Mouse (Mus musculus): ENCODE measurements at regions not wholly inside any gene's neighbourhood (a gene's known extent, or its start where the extent isn't known, plus 50 kb on each side); places are given as distances from the start of the nearest gene placed in this dataset.
"Not testable (repeated sequence)": the region's sequence is repeated elsewhere in the genome, so short reads cannot be mapped to it uniquely, and the experiment has no call there.

DNA sequence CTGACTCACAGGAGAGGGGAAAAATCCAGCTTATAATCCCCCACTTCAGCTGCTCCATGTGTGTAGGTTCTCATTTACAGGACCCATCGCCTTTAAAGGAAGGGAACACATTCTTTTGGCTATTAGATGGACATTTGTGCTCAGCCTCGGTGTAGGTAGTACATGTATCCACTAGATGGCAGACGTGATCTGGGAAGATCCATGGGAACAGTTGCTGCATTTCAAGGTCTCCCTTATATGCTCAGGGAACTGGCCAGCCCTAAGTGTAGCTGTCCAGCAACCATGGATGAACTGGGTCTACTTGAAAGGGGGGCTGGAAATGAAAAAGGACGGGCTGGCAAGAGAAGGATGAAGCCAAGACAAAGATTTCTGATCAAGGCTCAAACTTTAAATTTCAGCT is 124.0 kb downstream of the Akain1 start:
- ATAC-seq (ENCODE audit: insufficient read depth, low FRiP score): peak; percentile 56; the same call in 1 of the 2 replicates
- Histone ChIP-seq H3K9ac (ENCODE audit: low read length) (no peak overlapping the region), H3K9me3 (replicated peaks; ENCODE audit: control insufficient read depth, low read length) (no peaks in the 10 kb centered on the region), H3K4me1 (ENCODE audit: control insufficient read depth, insufficient read depth, low read length) (no peaks in the 10 kb centered on the region), H3K27me3 (ENCODE audit: control insufficient read depth, insufficient read depth, low read length) (no peaks in the 10 kb centered on the region), H3K27ac (ENCODE audit: low read length) (no peak overlapping the region), H3K4me2 (ENCODE audit: low read depth, low read length) (no peak overlapping the region), H3K4me3 (replicated peaks; ENCODE audit: low read length) (no peak overlapping the region), H3K36me3 (ENCODE audit: control insufficient read depth, insufficient read depth, low read length) (no peaks in the 10 kb centered on the region)
- 16% methylated on average over 4 of the region's 4 CpGs for WGBS

- WGBS: 57% methylated on average over 8 of the region's 8 CpGs
- not testable (repeated sequence) for H3K9ac ChIP-seq (ENCODE audit: low read length); H3K9me3 ChIP-seq (replicated peaks; ENCODE audit: control insufficient read depth, low read length); H3K27me3 ChIP-seq (ENCODE audit: control insufficient read depth, insufficient read depth, low read length); H3K4me3 ChIP-seq (replicated peaks; ENCODE audit: low read length); ATAC-seq (ENCODE audit: insufficient read depth, low FRiP score); H3K27ac ChIP-seq (ENCODE audit: low read length); H3K4me1 ChIP-seq (ENCODE audit: control insufficient read depth, insufficient read depth, low read length); H3K36me3 ChIP-seq (ENCODE audit: control insufficient read depth, insufficient read depth, low read length); H3K4me2 ChIP-seq (ENCODE audit: low read depth, low read length)
Observed at GRCm38 (mm10) chr17:69571070-69571669, 132.0 kb downstream of the Akain1 start.

GRCm38 (mm10) chr17:69590553-69590952 is 151.4 kb downstream of the Akain1 start:
- Histone ChIP-seq H3K9me3 (replicated peaks; ENCODE audit: control insufficient read depth, low read length) (no peaks in the 10 kb centered on the region), H3K36me3 (ENCODE audit: control insufficient read depth, insufficient read depth, low read length) (no peaks in the 10 kb centered on the region), H3K4me1 (ENCODE audit: control insufficient read depth, insufficient read depth, low read length) (no peaks in the 10 kb centered on the region), H3K9ac (ENCODE audit: low read length) (no peak overlapping the region), H3K27ac (ENCODE audit: low read length) (no peak overlapping the region), H3K4me3 (replicated peaks; ENCODE audit: low read length) (no peak overlapping the region), H3K27me3 (ENCODE audit: control insufficient read depth, insufficient read depth, low read length) (no peaks in the 10 kb centered on the region), H3K4me2 (ENCODE audit: low read depth, low read length) (no peak overlapping the region)
- whole genome bisulfite sequencing: 61% methylated on average over 4 of the region's 4 CpGs
- ATAC-seq (ENCODE audit: insufficient read depth, low FRiP score): no peak

DNA sequence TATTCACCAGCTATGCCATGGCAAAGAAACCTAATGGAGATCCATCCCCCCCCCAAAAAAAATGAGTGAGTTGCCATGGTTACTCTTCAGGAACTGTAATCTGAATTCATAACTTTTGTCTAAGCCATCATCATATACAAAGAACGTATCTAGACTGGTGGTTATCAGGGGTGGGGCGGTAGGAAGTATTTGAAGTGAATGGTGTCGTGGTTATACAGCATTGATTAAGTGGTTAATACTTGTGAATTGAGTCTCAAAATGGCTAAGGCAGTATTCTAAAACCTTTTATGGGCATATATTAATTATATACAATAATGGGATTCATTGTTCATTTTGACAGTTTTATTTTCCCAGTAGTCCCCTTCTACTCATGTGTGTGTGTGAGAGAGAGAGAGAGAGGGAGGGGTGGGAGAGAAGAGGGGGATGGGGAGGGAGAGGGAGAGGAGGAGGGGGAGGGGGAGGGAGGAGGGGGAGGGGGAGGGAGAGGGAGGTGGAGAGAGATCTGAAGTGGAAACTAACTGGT is 158.7 kb downstream of the Akain1 start:
- no peak overlapping the region for H3K27ac ChIP-seq (ENCODE audit: low read length)
- H3K36me3 ChIP-seq (ENCODE audit: control insufficient read depth, insufficient read depth, low read length): no peaks in the 10 kb centered on the region
- H3K4me3 ChIP-seq (replicated peaks; ENCODE audit: low read length): no peak overlapping the region
- H3K4me2 ChIP-seq (ENCODE audit: low read depth, low read length): no peak overlapping the region
- no peaks in the 10 kb centered on the region for H3K4me1 ChIP-seq (ENCODE audit: control insufficient read depth, insufficient read depth, low read length)
- no peaks in the 10 kb centered on the region for H3K9me3 ChIP-seq (replicated peaks; ENCODE audit: control insufficient read depth, low read length)
- H3K27me3 ChIP-seq (ENCODE audit: control insufficient read depth, insufficient read depth, low read length): no peaks in the 10 kb centered on the region
- WGBS: 74% methylated on average over 3 of the region's 3 CpGs
- no peak overlapping the region for H3K9ac ChIP-seq (ENCODE audit: low read length)
- no peak for ATAC-seq (ENCODE audit: insufficient read depth, low FRiP score)

GRCm38 (mm10) chr17:69598461-69598860 is 159.3 kb downstream of the Akain1 start:
- no peak overlapping the region for H3K9ac ChIP-seq (ENCODE audit: low read length)
- WGBS: 81% methylated on average over 5 of the region's 5 CpGs
- H3K27ac ChIP-seq (ENCODE audit: low read length): no peak overlapping the region
- ATAC-seq (ENCODE audit: insufficient read depth, low FRiP score): no peak
- no peaks in the 10 kb centered on the region for H3K36me3 ChIP-seq (ENCODE audit: control insufficient read depth, insufficient read depth, low read length)
- no peaks in the 10 kb centered on the region for H3K27me3 ChIP-seq (ENCODE audit: control insufficient read depth, insufficient read depth, low read length)
- H3K4me3 ChIP-seq (replicated peaks; ENCODE audit: low read length): no peak overlapping the region
- H3K4me1 ChIP-seq (ENCODE audit: control insufficient read depth, insufficient read depth, low read length): no peaks in the 10 kb centered on the region
- no peak overlapping the region for H3K4me2 ChIP-seq (ENCODE audit: low read depth, low read length)
- H3K9me3 ChIP-seq (replicated peaks; ENCODE audit: control insufficient read depth, low read length): no peaks in the 10 kb centered on the region

DNA sequence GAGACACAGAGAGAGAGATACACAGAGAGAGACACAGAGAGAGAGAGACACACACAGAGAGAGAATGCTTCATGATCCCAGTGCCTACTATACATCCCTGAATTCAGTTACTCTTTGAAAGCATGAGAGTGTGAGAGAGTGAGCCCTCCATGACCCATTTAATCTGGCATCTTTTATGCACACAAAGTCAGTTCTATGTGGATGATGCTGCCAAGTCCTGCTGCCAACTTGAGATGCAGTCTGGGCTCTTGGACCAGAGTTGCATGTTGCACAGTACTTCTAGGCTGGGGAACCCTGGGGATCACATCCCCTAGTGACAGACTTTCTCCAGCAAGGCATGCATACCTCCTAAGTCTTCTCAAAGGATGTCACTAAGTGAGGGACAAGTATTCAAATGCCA is 164.5 kb downstream of the Akain1 start:
- no peak overlapping the region for H3K27ac ChIP-seq (ENCODE audit: low read length)
- H3K9ac ChIP-seq (ENCODE audit: low read length): no peak overlapping the region
- H3K4me2 ChIP-seq (ENCODE audit: low read depth, low read length): no peak overlapping the region
- ATAC-seq (ENCODE audit: insufficient read depth, low FRiP score): no peak
- H3K9me3 ChIP-seq (replicated peaks; ENCODE audit: control insufficient read depth, low read length): no peaks in the 10 kb centered on the region
- H3K4me1 ChIP-seq (ENCODE audit: control insufficient read depth, insufficient read depth, low read length): no peaks in the 10 kb centered on the region
- H3K36me3 ChIP-seq (ENCODE audit: control insufficient read depth, insufficient read depth, low read length): no peaks in the 10 kb centered on the region
- H3K27me3 ChIP-seq (ENCODE audit: control insufficient read depth, insufficient read depth, low read length): no peaks in the 10 kb centered on the region
- no peak overlapping the region for H3K4me3 ChIP-seq (replicated peaks; ENCODE audit: low read length)

DNA sequence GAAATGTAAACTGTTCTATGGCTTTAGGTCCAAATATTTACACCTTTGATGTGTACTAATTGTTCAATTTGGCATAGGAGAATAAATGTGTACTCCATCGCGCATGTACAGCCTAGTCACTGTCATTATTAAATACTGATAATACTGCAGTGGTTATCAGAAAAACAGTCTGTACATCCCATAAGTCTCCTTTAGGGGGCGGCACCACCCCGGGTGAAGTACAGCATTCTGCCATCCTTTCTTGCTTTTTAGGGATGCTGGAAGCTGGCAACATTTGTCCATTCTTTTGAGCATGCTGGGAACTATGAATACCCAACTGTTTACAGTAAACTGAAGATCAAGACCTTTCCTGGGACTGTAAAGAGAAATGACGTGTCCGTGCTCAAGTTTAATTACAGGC is 165.6 kb downstream of the Akain1 start:
- WGBS: 62% methylated on average over 6 of the region's 6 CpGs
- H3K4me3 ChIP-seq (replicated peaks; ENCODE audit: low read length): no peak overlapping the region
- no peak for ATAC-seq (ENCODE audit: insufficient read depth, low FRiP score)
- no peaks in the 10 kb centered on the region for H3K9me3 ChIP-seq (replicated peaks; ENCODE audit: control insufficient read depth, low read length)
- no peak overlapping the region for H3K9ac ChIP-seq (ENCODE audit: low read length)
- H3K27me3 ChIP-seq (ENCODE audit: control insufficient read depth, insufficient read depth, low read length): no peaks in the 10 kb centered on the region
- no peaks in the 10 kb centered on the region for H3K36me3 ChIP-seq (ENCODE audit: control insufficient read depth, insufficient read depth, low read length)
- H3K4me2 ChIP-seq (ENCODE audit: low read depth, low read length): no peak overlapping the region
- H3K27ac ChIP-seq (ENCODE audit: low read length): no peak overlapping the region
- H3K4me1 ChIP-seq (ENCODE audit: control insufficient read depth, insufficient read depth, low read length): no peaks in the 10 kb centered on the region

- Histone ChIP-seq H3K4me2 (ENCODE audit: low read depth, low read length) (no peak overlapping the region), H3K9ac (ENCODE audit: low read length) (no peak overlapping the region), H3K27me3 (ENCODE audit: control insufficient read depth, insufficient read depth, low read length) (no peaks in the 10 kb centered on the region), H3K9me3 (replicated peaks; ENCODE audit: control insufficient read depth, low read length) (no peaks in the 10 kb centered on the region), H3K4me1 (ENCODE audit: control insufficient read depth, insufficient read depth, low read length) (no peaks in the 10 kb centered on the region), H3K4me3 (replicated peaks; ENCODE audit: low read length) (no peak overlapping the region), H3K36me3 (ENCODE audit: control insufficient read depth, insufficient read depth, low read length) (no peaks in the 10 kb centered on the region), H3K27ac (ENCODE audit: low read length) (no peak overlapping the region)
- ATAC-seq (ENCODE audit: insufficient read depth, low FRiP score): no peak
- WGBS: 77% methylated on average over 9 of the region's 9 CpGs
Observed at GRCm38 (mm10) chr17:69605458-69605857, 166.3 kb downstream of the Akain1 start.

- Histone ChIP-seq H3K4me2 (ENCODE audit: low read depth, low read length) (no peak overlapping the region), H3K27me3 (ENCODE audit: control insufficient read depth, insufficient read depth, low read length) (no peaks in the 10 kb centered on the region), H3K9me3 (replicated peaks; ENCODE audit: control insufficient read depth, low read length) (no peaks in the 10 kb centered on the region), H3K4me1 (ENCODE audit: control insufficient read depth, insufficient read depth, low read length) (no peaks in the 10 kb centered on the region), H3K9ac (ENCODE audit: low read length) (no peak overlapping the region), H3K27ac (ENCODE audit: low read length) (no peak overlapping the region), H3K36me3 (ENCODE audit: control insufficient read depth, insufficient read depth, low read length) (no peaks in the 10 kb centered on the region), H3K4me3 (replicated peaks; ENCODE audit: low read length) (no peak overlapping the region)
- 69% methylated on average over 3 of the region's 3 CpGs for WGBS
- ATAC-seq (ENCODE audit: insufficient read depth, low FRiP score): no peak
Observed at GRCm38 (mm10) chr17:69631411-69631810, 192.3 kb downstream of the Akain1 start.
